Mouse (Mus musculus) 3134 (cell line): ENCODE measurements at regions not wholly inside any gene's neighbourhood (a gene's known extent, or its start where the extent isn't known, plus 50 kb on each side); places are given as distances from the start of the nearest gene placed in this dataset.

ENCODE experiments used
- DNase-seq: peaks from one replicate; pipeline ENCODE4 v3.0.0-alpha.2; 2011; ENCODE audit warnings: low spot score; ENCODE audit not compliant: insufficient read length; ENCODE audit errors: extremely low read depth

GRCm38 (mm10) chr7:72362690-72363089 lies 56.3 kb upstream of the Mctp2 start:
- peak; percentile 10 for DNase-seq

- no peak for DNase-seq
Measured at GRCm38 (mm10) chr7:72391323-72391722, 84.9 kb upstream of the Mctp2 start.

- DNase-seq = peak; percentile 6
Measured at GRCm38 (mm10) chr7:72400056-72400455, 93.6 kb upstream of the Mctp2 start.

DNA sequence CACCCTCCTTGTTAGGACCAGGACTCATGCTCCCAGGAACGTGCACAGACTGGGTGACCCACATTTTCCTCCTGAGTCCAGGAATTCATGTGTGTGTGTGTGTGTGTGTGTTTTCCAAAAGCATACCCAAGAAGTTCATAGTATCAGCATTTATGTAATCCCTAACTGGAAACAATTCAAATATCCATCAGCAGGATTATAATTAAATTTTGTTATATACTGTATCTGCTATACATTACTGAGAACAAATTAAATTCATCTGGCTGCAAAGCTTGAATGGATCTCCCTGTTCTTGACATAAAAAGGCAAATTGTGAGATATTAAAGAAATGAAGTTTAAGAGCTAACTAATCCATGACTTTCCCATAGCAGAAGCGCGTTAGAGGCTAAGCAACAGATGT lies 99.7 kb upstream of the Mctp2 start:
- no peak for DNase-seq

DNA sequence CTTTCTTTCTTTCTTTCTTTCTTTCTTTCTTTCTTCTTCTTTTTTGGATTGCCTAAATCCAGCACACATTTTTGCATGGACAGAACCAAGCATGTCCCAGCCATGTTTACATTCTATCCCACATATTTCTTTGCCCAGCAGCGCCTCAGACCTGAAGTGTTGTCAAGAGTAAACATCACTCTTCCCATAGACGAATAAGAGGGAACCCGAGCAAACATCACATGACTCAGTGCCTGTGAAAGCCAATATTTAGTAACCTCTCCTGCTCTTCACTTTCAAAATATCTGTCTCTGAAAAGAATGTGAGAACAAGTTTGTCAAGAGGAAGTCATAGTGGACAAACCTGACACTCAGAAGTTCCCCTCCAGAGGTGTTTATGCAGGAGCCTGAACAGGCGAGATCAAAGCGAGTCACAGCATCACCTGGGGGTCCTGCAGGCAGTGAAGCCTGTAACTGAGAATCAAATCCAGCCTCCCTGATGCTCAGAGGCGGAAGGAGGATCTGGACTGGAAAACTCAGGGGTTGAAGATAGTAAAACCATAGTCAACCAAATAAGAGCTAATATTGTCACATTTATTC lies 102.1 kb upstream of the Mctp2 start:
- no peak for DNase-seq

- peak; percentile 12 for DNase-seq
Measured at GRCm38 (mm10) chr7:72438552-72438951, 132.1 kb upstream of the Mctp2 start.

GRCm38 (mm10) chr7:72442001-72442400 lies 135.6 kb upstream of the Mctp2 start:
- no peak for DNase-seq

- DNase-seq = no peak
Measured at GRCm38 (mm10) chr7:72444016-72444415, 137.6 kb upstream of the Mctp2 start.

DNA sequence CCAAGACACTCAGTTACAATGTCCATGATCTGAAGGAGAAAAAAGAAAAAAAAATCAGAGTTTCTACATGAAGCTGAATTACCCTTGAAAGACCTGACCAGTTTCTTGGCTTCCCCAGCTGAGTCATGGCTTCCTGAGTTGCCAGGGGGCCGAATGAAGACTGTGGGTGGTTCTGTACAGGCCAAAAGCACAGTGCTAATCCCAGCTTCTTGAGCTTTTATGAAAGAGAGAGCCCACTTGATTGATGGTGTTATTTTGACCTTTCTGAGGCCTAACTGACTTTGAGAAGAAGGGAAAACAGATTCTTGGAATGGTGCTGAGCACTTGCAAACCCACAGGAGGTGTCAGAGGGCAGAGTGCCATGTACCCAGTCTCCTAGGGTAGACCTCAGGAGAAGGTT lies 138.4 kb upstream of the Mctp2 start:
- DNase-seq = peak; percentile 61

DNA sequence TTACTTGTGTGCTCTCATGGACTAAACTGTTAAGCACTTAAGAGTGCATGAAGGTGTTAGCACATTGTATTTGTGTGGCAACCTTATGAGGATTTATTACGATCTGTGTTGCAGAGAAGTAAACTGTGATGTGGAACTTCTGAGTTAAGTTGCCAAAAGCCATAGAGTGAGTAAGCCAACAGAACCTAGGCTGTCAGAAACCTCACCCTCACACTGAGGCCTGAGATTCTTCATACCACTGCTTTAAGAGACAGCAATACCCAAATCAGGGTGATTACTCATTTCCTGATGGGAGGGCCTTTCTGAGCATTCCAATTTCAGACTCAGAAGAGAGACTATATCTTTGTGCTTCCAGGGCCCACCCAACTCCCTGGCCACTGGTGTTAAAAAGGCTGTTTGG lies 140.5 kb upstream of the Mctp2 start:
- DNase-seq = peak; percentile 54

- no peak for DNase-seq
Measured at GRCm38 (mm10) chr7:72462978-72463377, 156.6 kb upstream of the Mctp2 start.

DNA sequence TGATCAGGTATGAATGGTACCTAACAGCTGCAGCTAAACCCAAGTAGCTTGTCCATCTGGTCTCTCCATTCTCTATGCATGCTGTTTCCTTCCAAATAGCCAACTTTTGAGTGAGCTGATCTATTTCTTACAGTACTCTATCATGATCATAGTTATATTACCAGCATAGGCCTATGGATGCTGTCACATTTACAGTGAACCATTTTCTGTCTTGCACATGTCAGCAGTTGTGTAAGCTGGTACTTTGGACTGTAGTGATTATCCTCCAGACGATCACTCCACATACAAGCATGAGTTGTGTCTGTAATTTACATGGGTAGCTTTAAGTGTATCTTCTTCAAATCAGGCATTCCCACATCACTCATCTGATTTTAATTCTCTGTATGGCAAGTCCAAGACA lies 158.2 kb upstream of the Mctp2 start:
- DNase-seq = no peak

DNA sequence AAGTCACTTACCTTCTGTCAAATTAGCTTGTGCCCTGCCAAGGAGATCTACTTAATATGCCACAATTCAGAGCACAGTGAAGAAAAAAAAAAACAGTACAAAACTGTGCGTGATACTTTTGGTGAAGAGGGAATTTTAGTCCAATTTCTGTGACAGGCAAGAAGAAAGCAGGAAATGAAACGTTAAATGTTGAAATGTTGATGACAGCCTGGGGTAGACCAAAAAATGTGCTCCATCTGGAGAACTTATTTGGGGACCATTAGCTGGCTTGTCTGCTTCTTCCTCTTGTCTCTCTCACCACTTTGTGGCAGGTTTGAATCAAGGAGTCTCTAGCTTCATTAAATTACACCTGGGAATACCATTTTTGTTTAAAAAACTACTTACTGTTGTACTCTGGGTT lies 163.3 kb upstream of the Mctp2 start:
- no peak for DNase-seq

DNA sequence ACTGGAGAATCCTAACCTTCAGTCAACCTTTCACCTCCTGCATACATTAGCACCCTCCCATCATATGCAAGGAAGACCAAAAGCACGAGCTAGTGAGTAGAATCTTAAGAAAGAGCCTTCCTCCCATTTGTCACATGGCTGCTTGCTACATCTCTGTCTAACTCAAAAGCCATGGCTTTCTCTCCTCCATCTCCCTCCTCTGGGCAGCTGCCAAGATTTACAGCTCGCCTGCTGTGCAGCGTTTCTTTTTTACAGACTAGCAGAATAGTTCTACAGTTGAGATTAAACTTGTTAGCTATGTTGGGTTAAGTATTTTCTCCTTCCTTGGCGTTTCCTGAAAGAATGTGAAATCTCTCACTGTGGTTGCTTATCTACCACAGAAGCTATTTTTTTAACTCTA lies 168.3 kb upstream of the Mctp2 start:
- DNase-seq = no peak

DNA sequence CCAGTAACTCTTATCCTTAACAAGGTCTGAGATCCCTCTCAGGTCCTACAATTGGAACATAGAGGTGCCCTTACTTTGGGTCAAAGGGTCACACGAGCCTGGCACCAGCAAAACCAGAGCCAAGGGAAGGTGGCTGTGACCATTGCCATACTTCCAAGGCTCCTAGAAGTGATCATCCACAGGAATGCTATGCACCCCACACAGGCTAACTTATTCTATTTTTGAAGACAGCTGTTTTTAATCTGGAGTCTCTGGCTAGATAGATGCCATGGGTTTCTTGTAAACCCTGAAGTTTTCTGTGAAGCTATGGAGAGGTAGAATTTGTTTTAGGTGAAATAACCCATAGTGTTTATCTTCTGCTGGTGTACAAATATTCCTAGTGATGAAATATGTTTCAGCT lies 172.5 kb upstream of the Mctp2 start:
- no peak for DNase-seq

GRCm38 (mm10) chr7:72481275-72481674 lies 174.9 kb upstream of the Mctp2 start:
- no peak for DNase-seq

- DNase-seq = no peak
Measured at GRCm38 (mm10) chr7:72490161-72490560, 183.8 kb upstream of the Mctp2 start.

DNA sequence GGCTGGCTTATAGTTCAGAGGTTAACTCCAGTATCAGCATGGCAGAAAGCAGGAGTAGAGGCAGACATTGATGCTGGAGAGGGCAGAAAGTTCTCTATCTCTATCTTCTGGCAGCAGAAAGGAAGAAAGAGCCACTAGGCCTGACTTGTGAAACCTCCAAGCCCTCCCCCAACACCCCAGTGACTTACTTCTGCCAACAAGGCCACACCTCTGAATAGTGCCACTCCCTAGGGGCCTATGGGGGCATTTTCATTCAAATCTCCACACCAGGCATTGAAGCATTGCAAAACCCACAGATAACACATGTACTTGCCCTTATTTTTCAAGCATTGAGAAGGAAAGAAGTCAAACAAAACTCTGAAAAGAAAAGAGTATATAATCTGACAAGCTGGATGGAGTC lies 186.9 kb upstream of the Mctp2 start:
- peak; percentile 22 for DNase-seq

DNA sequence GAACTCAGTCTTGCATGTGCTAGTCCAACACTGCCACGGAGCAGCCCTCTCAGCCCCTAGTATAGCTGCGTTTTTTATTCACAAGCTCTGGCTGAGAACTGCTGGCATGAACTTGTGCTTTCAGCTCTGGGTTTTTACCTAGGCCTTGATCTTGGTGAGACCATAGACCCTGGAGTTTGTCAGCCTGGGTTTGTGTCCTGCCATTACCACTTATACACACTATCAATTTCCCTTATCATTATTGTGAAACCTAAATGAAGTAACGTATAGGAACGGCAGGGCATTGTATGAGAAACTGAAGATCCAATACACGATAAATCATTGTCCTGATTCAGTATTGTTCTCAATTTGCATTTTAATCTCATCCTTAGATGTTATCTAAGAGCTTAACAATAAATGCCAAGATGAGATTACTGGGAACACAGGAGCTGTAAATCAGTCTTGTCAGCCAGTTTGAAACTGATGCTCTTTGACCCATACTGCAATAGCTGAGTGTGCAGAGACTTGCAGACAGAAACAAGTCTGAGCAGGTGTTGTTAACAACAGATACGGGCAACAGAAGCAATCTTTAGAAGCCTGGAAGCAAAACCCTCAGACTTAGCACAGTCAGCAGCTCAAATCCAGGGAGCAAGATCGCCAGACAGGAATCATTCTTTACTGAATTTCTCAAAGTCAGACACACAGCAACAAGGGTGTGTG lies 190.7 kb upstream of the Mctp2 start:
- no peak for DNase-seq

- no peak for DNase-seq
Measured at GRCm38 (mm10) chr7:72498562-72499230, 192.3 kb upstream of the Mctp2 start.

GRCm38 (mm10) chr7:72499788-72500187 lies 193.4 kb upstream of the Mctp2 start:
- DNase-seq = no peak

DNA sequence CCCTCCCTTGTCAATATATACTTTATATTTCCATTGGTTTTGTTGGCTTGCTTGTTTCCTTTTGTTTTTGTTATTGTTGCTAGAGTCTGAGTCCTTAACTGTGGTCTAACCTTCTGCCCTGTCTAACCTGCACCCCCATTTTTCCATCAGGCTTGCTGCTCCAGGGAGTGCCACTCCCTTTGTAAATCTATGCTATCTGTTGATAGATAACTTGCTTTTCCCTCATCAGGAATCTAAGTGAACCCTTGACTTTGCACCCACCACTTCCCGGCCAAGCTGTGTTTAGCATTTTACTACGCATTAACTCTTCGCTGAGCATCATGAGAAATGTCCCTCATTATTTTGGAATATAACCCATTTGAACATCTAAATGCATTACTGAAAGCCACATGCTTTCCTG lies 193.8 kb upstream of the Mctp2 start:
- no peak for DNase-seq
